Mouse (Mus musculus) small intestine, adult 2 months (tissue): ENCODE measurements around the gene Zfp287.

Experiments used
- CTCF ChIP-seq: fragments of 200-500 bp; IDR thresholded peaks from 2 replicates; pipeline ENCODE4 v1.5.1; 2012; ENCODE audit warnings: low read depth, mild to moderate bottlenecking, control low read depth, inconsistent platforms, low read length, moderate library complexity, mixed read lengths; ENCODE audit not compliant: insufficient replicate concordance, insufficient read length; ENCODE audit errors: extremely low read depth
- POLR2A ChIP-seq: fragments of 200-500 bp; IDR thresholded peaks from 2 replicates; pipeline ENCODE4 v1.6.1; 2012; ENCODE audit warnings: low read depth, mild to moderate bottlenecking, control low read depth, inconsistent platforms, low read length, moderate library complexity

GRCm38 (mm10) chr11:62741186-62741585, 9.5 kb upstream of the Zfp287 start:
- TF ChIP-seq CTCF = no peak
- no peak for TF ChIP-seq POLR2A
